Mouse (Mus musculus) layer of hippocampus, adult 2 months (tissue): Measurements from ENCODE around the gene Zfp872. TPM values are rescaled to one million over a fixed set of nuclear protein-coding genes. Genes with fewer than 3 reads are reported as not detected.
A peak's percentile ranks its signal among the peaks of the same experiment; 100 is the strongest.
"Not testable (repeated sequence)": the region's sequence is repeated elsewhere in the genome, so short reads cannot be mapped to it uniquely, and the experiment has no call there.

Experiments used
- DNase-seq, 2 experiments: peaks; one replicate each; pipeline ENCODE4 v3.0.0; 2022; ENCODE audit warnings: low spot score in 2 of 2
- H3K27ac ChIP-seq: fragments of 200-600 bp; 2 replicates; pipeline ENCODE4 v1.8.1; 2022
- H3K4me3 ChIP-seq: fragments of 200-600 bp; 2 replicates; pipeline ENCODE4 v1.8.1; 2022; ENCODE audit warnings: mild to moderate bottlenecking
- CTCF ChIP-seq: fragments of 200-600 bp; conservative IDR thresholded peaks from 2 replicates; pipeline ENCODE4 v1.8.1; 2022; ENCODE audit warnings: antibody characterized with exemption, mild to moderate bottlenecking, moderate library complexity
- long read RNA-seq, 2 experiments: library from polyadenylated mRNA; stranded (forward); transcript quantifications; one replicate each; pipeline ENCODE4 v2.0.0; 2021; ENCODE audit warnings: borderline mapping rate in 2 of 2
- total RNA-seq, 2 experiments: library from RNA; stranded (reverse); gene quantifications; 2 replicates each; pipeline ENCODE4 v1.2.3; 2021

Gene Zfp872
- under 1 TPM in 1 of 2 experiments, not detected in 1; 0.42 TPM for total RNA-seq
- long read RNA-seq, experiment 1, result 0 reads
- long read RNA-seq, experiment 2, result 0 reads

DNA sequence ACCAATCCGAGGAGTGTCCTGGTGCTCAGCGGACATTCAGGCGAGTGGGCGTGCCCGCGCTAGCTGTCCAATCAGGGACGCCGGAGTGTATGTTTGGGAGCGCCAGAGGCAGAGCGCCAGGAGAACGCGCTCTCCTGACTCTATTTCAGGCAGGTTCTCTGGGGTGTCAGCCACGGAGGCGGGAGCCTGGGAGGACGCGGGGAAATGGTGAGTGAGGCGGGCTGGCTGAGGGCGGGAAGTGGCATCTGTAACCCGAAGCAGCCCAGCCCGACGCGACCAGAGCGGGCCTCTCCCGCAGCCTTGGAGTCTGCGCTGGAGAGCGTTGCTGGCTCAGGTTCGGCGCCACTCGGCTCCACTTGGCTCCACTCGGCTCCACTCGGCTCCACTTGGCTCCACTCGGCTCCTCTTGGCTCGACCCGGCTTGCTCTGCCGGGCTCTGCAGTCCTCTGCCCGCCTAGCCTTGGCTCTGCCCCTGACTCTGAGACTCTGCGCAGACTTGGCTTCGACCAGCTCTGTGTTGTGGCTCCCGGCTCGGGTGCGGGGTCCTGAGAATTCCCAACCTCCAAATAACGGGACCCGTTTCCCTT, at the start of gene Zfp872:
TSS of gene Zfp872 (plus strand) at position 66 of the 587 bp plus-strand sequence.
- no peak within 1 kb of the TSS for H3K27ac ChIP-seq
- TF ChIP-seq CTCF, result no peak
- peak in 1 of 2 experiments; percentile 11 for DNase-seq

DNA sequence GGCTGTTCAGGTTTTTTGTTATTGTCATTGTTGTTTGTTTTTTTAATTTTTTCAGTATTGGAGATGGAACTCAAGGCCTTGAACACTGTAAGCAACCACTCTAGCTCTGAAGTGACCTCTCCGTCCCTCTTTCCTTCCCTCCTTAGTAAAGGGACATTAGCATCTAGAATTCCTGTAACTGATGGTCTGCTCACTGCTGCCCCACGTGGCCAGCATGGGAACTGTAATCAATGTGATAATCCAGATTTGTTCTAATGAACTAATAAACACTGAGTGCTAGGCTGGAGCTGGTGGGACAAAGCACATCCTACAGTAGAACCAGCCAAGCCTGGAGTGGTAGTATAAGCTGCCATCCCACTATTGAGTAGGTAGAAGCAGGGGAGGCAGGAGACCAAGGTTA, 49.4 kb upstream of the Zfp872 start:
- peak; percentile 93 for TF ChIP-seq CTCF
- no peak overlapping the region for H3K4me3 ChIP-seq
- no peak overlapping the region for H3K27ac ChIP-seq
- DNase-seq, result no peak

More for the DNA sequence above, at the start of gene Zfp872:
- H3K4me3 ChIP-seq, result peak within 1 kb of the TSS; percentile 48

DNA sequence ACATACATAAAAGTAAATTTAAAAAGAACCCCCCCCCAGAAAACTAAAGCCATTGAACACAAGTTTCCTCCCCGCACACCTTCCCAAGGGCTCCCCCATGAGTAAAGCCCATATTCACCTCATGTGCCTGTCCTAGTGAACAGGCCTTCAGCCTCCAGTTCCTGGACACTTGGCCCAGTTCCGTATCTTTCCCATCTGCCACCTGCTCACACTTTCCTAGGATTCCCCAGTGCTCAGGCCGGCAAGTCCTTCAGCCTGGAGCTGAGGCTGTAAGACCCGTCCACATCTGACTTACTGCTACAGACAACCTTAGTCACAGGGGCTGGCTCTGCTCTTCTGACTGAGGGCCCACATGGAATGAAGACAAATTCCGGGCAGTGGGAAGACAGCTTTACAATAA, 48.1 kb upstream of the Zfp872 start:
- no peak overlapping the region for H3K27ac ChIP-seq
- TF ChIP-seq CTCF, result no peak

DNA sequence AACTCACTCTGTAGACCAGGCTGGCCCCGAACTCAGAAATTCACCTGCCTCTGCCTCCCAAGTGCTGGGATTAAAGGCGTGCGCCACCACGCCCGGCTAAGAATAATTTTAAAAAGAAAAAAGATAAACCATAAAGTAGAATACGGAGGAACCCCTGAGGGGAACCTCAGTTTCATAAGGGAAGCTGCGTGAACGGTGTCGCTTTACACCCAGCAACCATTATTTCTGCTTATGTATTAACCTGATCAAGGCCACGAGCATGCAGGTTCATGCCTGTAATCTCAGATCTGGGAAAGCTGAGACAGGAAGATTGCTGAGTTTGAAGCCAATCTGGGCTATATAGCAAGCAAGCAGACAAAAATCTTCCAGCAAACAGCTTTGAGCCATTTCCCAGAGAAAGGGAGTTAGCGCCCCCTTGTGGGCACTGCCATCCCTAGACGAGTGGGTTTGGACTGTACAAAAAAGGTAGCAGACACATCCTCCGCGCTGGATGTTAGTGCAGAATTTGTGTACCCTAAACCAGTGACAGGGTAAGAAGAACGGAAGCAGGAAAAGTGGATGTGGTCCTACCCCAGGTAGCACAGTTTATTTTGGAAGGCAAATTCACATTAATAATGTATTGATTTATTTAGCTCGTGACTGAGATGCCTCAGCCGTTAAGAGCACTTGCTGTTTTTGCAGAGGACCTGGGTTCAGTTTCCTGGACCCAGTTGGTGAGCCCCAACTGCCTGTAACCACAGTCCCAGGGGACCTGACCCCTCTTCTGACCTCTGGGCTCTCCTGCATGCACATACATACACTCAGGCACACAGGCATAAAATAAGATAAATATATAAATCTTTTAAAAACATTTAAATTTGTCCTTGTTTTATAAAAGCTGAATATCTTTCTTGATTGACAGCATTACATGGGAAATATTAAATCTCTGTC, 44.5 kb upstream of the Zfp872 start:
- H3K27ac ChIP-seq, result no peak overlapping the region
- TF ChIP-seq CTCF, result peak; percentile 98
- H3K4me3 ChIP-seq, result no peak overlapping the region
- peak; percentile 84 to 94 for DNase-seq

More for the DNA sequence above, 48.1 kb upstream of the Zfp872 start:
- no peak overlapping the region for H3K4me3 ChIP-seq
- no peak for DNase-seq

DNA sequence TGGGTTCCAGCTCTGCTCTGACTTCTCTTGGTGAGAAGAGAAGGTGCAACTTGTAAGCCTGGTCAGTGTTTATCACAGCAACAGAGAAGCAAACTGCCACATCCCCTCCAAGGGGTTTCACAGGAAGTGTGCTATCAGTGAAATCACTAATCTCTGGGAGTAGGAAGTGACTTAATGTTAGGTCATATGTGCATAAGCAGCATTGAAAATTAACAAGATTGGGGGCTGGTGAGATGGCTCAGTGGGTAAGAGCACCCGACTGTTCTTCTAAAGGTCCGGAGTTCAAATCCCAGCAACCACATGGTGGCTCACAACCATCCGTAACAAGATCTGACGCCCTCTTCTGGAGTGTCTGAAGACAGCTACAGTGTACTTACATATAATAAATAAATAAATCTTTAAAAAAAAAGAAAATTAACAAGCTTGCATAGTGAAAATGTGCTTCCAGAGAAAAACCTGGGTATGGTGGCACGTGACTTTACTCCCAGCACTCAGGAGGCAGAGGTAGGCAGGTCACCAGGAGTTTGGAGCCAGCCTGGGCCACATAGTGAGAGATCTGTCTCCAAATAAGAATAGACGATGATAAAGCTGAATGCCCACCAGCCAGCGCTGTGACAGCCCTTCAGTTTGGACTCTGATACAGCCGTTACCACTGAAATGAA, 43.5 kb upstream of the Zfp872 start:
- TF ChIP-seq CTCF, result no peak
- Histone ChIP-seq H3K27ac (no peak overlapping the region), H3K4me3 (no peak overlapping the region)
- DNase-seq, result no peak

DNA sequence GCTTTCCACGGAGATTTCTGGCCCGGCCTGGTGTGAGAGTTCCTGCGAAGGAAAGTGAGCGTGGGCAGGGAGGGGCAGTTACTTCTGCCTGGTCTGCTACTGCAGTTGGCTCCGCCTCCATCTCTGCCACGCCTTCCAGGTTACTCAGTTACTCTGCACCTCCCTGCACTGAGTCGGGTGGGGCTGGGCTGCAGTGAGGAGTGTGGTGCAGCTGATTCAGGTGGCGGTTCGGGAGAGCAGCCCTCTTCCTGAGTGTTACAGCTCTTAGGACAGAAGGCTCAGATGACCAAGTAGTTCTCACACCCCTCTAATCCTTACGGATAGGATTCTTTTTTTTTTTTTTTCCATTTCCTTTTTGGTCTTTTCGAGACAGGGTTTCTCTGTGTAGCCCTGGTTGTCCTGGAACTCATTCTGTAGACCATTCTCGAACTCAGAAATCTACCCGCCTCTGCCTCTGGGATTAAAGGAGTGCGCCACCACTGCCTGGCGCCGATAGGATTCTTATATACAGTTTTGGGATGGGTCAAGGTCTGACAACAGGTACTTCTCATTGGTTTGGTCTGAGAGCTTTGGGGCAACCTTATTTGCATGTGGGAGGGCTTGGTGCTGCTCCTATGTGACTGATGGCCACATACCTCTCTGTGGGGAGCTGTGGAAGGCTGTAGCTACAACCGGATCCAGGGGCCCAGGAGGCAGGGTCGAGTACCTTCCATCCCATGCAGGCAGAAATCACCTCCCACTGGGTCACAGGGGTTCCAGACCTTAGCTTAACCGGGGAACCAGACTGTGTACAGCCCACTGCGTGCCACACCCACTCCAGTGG, 38.3 kb upstream of the Zfp872 start:
- H3K27ac ChIP-seq, result no peak overlapping the region
- DNase-seq, result no peak
- TF ChIP-seq CTCF, result no peak
- H3K4me3 ChIP-seq, result no peak overlapping the region

DNA sequence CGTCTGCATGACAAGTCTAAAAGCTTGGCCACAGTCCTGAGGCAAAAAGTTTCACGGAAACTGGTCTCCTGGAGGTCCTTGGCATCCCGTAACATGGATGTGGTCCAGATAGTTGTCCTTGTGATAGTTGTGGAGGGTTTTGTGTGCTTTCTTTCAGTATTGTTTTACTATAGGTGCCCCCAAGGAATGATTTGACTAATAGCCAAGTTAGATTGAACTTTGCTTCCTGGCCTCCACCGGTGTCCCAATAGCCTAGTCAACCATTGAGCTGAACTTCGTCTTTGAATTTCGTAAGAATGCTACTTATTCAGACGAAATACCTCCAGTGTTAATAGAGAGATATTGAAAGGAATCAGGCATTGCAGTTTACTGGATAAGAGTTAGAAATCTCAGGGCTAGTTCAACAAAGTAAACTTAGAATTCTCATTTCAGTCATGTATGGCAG, 37.6 kb upstream of the Zfp872 start:
- not testable (repeated sequence) for DNase-seq, H3K4me3 ChIP-seq

DNA sequence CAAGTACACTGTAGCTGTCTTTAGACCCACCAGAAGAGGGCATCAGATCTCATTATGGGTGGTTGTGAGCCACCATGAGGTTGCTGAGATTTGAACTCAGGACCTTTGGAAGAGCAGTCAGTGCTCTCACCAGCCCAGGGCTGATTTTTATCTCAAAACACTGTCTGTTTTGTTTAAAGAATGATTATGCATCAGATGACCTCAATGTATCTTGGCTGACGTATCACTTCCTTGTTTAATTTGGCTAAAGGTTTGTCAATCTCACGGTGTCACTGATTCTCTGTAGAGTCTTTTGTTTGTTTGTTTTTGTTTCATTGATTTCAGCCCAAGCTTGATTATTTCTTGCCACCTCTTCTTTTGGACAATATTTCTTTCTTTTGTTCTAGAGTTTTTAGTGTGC, 36.9 kb upstream of the Zfp872 start:
- DNase-seq, result no peak
- Histone ChIP-seq H3K27ac (no peak overlapping the region), H3K4me3 (no peak overlapping the region)
- TF ChIP-seq CTCF, result peak; percentile 20

More for the DNA sequence above, 37.6 kb upstream of the Zfp872 start:
- H3K27ac ChIP-seq, result not testable (repeated sequence)

DNA sequence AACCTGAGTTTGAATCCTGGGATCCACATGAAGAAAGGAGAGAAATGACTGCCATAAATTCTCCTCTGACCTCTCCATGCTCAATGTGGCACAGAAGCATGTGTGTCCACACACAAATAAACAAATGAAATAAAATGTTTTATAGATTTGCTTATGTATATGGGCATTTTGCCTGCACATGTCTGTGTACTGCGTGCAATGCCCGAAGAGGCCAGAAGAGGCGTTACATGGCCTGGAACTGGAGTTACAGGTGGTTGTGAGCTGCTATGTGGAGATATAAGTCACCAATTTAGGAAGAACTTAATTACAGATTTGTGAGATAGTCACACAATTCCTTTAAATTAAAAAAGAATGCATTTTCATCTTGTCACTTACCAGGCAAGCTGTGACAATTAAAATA, 34.1 kb upstream of the Zfp872 start:
- peak; percentile 22; the same call in 1 of the 2 replicates for TF ChIP-seq CTCF
- Histone ChIP-seq H3K4me3 (no peak overlapping the region), H3K27ac (no peak overlapping the region)
- no peak for DNase-seq

DNA sequence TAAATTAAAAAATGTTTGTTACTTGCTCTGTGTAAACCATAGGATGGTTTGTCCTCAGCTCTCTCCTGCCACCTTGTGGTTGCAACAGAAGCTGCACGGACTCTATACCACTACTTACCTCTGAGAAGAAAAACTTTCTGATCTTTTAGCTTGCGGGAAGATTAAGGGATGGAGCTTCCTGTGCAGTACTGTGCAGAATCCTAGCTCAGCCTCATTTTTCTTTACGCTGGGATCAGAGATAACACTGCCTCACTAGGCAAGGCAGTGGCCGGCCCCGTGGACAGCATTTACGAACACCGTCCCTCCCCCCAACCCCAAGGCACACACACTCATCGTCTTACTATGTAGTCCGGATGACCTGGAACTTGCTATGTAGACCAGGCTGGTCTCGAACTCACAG, 32.3 kb upstream of the Zfp872 start:
- peak; percentile 65 to 70 for DNase-seq
- Histone ChIP-seq H3K27ac (no peak overlapping the region), H3K4me3 (no peak overlapping the region)
- peak; percentile 96 for TF ChIP-seq CTCF

DNA sequence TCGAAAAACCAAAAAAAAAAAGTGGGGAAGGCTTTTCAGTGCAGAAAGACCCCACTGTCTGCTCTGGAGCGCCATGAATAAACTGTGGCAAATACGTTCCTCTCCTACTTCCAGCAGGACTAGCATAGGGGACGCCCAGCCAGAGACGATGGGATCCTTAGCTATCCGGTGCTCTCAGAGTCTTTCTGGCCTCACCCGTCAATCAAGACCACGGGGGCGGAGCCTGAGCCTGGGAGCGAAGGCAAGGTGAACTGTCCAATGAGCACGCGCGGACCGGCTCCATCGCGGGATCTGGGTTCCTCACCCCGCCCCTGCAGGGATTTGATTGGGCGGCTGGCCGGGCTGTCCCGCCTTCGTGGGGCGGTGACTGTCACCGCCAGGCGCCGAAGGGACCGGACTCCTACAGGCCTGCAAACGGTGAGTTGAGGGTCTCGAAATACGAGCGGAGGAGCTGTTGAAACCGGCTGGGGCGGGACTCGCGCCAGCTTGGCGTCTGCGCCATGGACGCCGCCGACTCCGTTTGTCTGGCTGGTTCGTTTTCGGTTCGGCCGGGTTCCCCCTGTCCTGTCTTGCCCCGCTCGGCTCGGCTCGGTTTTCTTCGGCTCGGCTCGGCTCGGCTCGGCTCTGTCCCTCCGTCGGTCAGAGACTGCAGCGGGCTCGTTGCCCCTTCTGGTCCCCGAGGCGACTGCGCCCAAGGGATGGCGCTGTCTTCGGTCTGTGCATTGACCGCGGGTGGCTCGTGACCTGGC, 31.2 kb upstream of the Zfp872 start, which contains the start of gene Pigyl:
TSS of gene Pigyl (plus strand) at position 350 of the 749 bp plus-strand sequence.
- peak; percentile 43 for TF ChIP-seq CTCF
- peak within 1 kb of the TSS; percentile 98 for H3K27ac ChIP-seq
- peak within 1 kb of the TSS; percentile 75 for H3K4me3 ChIP-seq
- DNase-seq, result peak; percentile 98 to 99
